Mouse (Mus musculus): Measurements from ENCODE around the gene Gm17467. TPM values are rescaled to one million over a fixed set of nuclear protein-coding genes. Genes with fewer than 3 reads are reported as not detected.
"Not testable (repeated sequence)": the region's sequence is repeated elsewhere in the genome, so short reads cannot be mapped to it uniquely, and the experiment has no call there.

Gm17467 gene
- not detected in 2 replicates for polyA plus RNA-seq (2015; fragmentation: Nextera tagmentation; extraction: Ambion mirVana)

DNA sequence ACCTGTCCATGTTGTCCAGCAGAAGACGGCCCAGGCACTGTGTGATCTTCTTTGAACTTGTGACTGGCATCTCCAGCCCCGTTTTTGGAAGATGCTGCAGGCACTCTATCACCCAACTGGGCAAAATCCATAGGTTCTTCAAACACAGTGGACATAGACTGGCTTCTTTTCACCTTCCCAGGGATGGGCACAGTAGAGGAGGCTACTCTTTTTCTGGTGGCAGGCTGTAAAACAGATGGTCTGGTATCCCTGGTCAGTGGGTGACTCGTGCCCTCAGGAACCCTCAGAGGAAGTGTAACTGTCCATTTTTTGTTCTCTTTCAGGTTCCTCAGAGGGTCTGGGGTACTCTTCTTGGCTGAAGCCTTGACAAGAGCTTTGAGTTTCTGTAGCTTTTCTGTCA, at the start of gene Gm17467:
TSS of gene Gm17467 (minus strand) at position 101 of the 400 bp plus-strand sequence.
- not testable (repeated sequence) for H3K9ac ChIP-seq; H3K4me3 ChIP-seq; H3K4me1 ChIP-seq (replicated peaks); H3K36me3 ChIP-seq; H3K27me3 ChIP-seq; H3K27ac ChIP-seq (replicated peaks); H3K9me3 ChIP-seq; H3K4me2 ChIP-seq; ATAC-seq (ENCODE audit: low read depth)
- no CpG with 5 or more reads among the region's 3 CpGs for WGBS

Other genes starting within 250 kb of the Gm17467 start
- not detected in 2 replicates for gene Cldn34c2, start 123.1 kb downstream of the Gm17467 start, polyA plus RNA-seq (2015; fragmentation: Nextera tagmentation; extraction: Ambion mirVana)
- gene Cldn34c3, start 88.9 kb upstream of the Gm17467 start, polyA plus RNA-seq (2015; fragmentation: Nextera tagmentation; extraction: Ambion mirVana) = not detected in 2 replicates